Mouse (Mus musculus) lung, postnatal 0 days (tissue): ENCODE measurements around the gene Slc4a4.

Source experiments
- CTCF ChIP-seq: IDR thresholded peaks from 2 replicates; pipeline ENCODE4 v1.5.1; 2016; ENCODE audit warnings: antibody characterized with exemption, mild to moderate bottlenecking
- EP300 ChIP-seq: IDR thresholded peaks from 2 replicates; pipeline ENCODE4 v1.6.1; 2016; ENCODE audit warnings: antibody characterized with exemption, mild to moderate bottlenecking, control low read depth

GRCm38 (mm10) chr5:88983170-88983569, 96.6 kb downstream of the Slc4a4 start:
- no peak for TF ChIP-seq CTCF
- TF ChIP-seq EP300, result no peak
